Mouse (Mus musculus) forebrain, postnatal 0 days (tissue): ENCODE measurements around the gene Slc35e3. TPM values are rescaled to one million over a fixed set of nuclear protein-coding genes. Genes with fewer than 3 reads are reported as not detected.
A peak's percentile ranks its signal among the peaks of the same experiment; 100 is the strongest.
"Not testable (repeated sequence)": the region's sequence is repeated elsewhere in the genome, so short reads cannot be mapped to it uniquely, and the experiment has no call there.

Experiments
- ATAC-seq: fragments of 200-750 bp; cut with Nextera tagmentation; 2 replicates; pipeline ENCODE4 v1.8.0; 2017; ENCODE audit warnings: mild to moderate bottlenecking, moderate library complexity
- DNase-seq: peaks from one replicate; pipeline ENCODE4 v3.0.0-alpha.2; 2015
- H3K27ac ChIP-seq: fragments of 300-500 bp; sonication (generic); 2 replicates; pipeline ENCODE4 v1.5.1; 2014; ENCODE audit warnings: low read depth, mild to moderate bottlenecking, antibody characterized with exemption, low read length, moderate library complexity, mixed read lengths
- H3K27me3 ChIP-seq: fragments of 300-500 bp; sonication (generic); 2 replicates; pipeline ENCODE4 v1.6.1; 2014; ENCODE audit warnings: mild to moderate bottlenecking, low read length, mixed read lengths; ENCODE audit not compliant: insufficient read depth
- H3K36me3 ChIP-seq: fragments of 300-500 bp; sonication (generic); 2 replicates; pipeline ENCODE4 v1.6.1; 2014; ENCODE audit warnings: mild to moderate bottlenecking, moderate library complexity; ENCODE audit not compliant: insufficient read depth
- H3K4me1 ChIP-seq: fragments of 300-500 bp; sonication (generic); 2 replicates; pipeline ENCODE4 v1.6.1; 2014; ENCODE audit warnings: antibody characterized with exemption; ENCODE audit not compliant: insufficient read depth
- H3K4me2 ChIP-seq: fragments of 300-500 bp; sonication (generic); 2 replicates; pipeline ENCODE4 v1.6.1; 2014; ENCODE audit warnings: low read depth, mild to moderate bottlenecking, moderate library complexity
- H3K4me3 ChIP-seq: fragments of 300-500 bp; sonication (generic); 2 replicates; pipeline ENCODE4 v1.5.1; 2014; ENCODE audit warnings: low read depth, low read length, mixed read lengths
- H3K9ac ChIP-seq: fragments of 300-500 bp; sonication (generic); 2 replicates; pipeline ENCODE4 v1.6.1; 2014; ENCODE audit warnings: mild to moderate bottlenecking
- H3K9me3 ChIP-seq: fragments of 300-500 bp; sonication (generic); 2 replicates; pipeline ENCODE4 v1.6.1; 2016; ENCODE audit warnings: low read length
- CTCF ChIP-seq: sonication (generic); IDR thresholded peaks from 2 replicates; pipeline ENCODE4 v1.5.1; 2016; ENCODE audit warnings: antibody characterized with exemption, control low read depth, low read depth
- WGBS: fragments of 180-500 bp; shearing (Covaris S2); extraction: QIAGEN DNeasy Blood & Tissue Kit; methylation state at CpG from one replicate; pipeline ENCODE4 v1.1.7; 2014; 5-methylcytosine and 5-hydroxymethylcytosine counted together
- polyA plus RNA-seq: library from polyadenylated mRNA; unstranded; fragments of >200 nt; fragmentation: Nextera tagmentation; extraction: Ambion mirVana; gene quantifications from 2 replicates; pipeline ENCODE4 v1.2.1, GENCODE M21; 2015
- total RNA-seq: library from RNA; depleted of rRNA; stranded (reverse); fragments of >200 nt; gene quantifications from 2 replicates; pipeline ENCODE4 v1.2.3, GENCODE M21; 2014

Slc35e3 gene
- total and polyA plus RNA-seq, 2 experiments from 2014 or later: 22.9 to 28.3 TPM

GRCm38 (mm10) chr10:117733626-117734025, 12.5 kb downstream of the Slc35e3 start:
- H3K4me3 ChIP-seq, H3K9me3 ChIP-seq, H3K9ac ChIP-seq, DNase-seq, H3K27me3 ChIP-seq, ATAC-seq, H3K4me2 ChIP-seq, H3K27ac ChIP-seq, H3K4me1 ChIP-seq: not testable (repeated sequence)
- WGBS: 93% methylated on average over 8 of the region's 8 CpGs
- peaks cover 22% of the 10 kb centered on the region for H3K36me3 ChIP-seq

GRCm38 (mm10) chr10:117732962-117733592, 13.1 kb downstream of the Slc35e3 start:
- Histone ChIP-seq H3K27ac (no peak overlapping the region), H3K4me1 (no peaks in the 10 kb centered on the region), H3K36me3 (peaks cover 18% of the 10 kb centered on the region), H3K9me3 (no peaks in the 10 kb centered on the region), H3K27me3 (no peaks in the 10 kb centered on the region), H3K9ac (no peak overlapping the region), H3K4me3 (no peak overlapping the region), H3K4me2 (no peak overlapping the region)
- WGBS: 87% methylated on average over 14 of the region's 14 CpGs
- no peak for TF ChIP-seq CTCF
- ATAC-seq: no peak
- no peak for DNase-seq

GRCm38 (mm10) chr10:117732184-117732583, 14.0 kb downstream of the Slc35e3 start:
- Histone ChIP-seq H3K9me3 (no peaks in the 10 kb centered on the region), H3K4me2 (no peak overlapping the region), H3K9ac (no peak overlapping the region), H3K4me1 (no peaks in the 10 kb centered on the region), H3K27me3 (no peaks in the 10 kb centered on the region), H3K36me3 (peaks cover 11% of the 10 kb centered on the region), H3K27ac (no peak overlapping the region), H3K4me3 (no peak overlapping the region)
- WGBS: 92% methylated on average over 5 of the region's 5 CpGs
- no peak for TF ChIP-seq CTCF
- ATAC-seq: no peak
- no peak for DNase-seq

GRCm38 (mm10) chr10:117731244-117732101, 14.7 kb downstream of the Slc35e3 start:
- peak; percentile 47 for ATAC-seq
- H3K9ac ChIP-seq: no peak overlapping the region
- 62% methylated on average over 14 of the region's 15 CpGs for WGBS

GRCm38 (mm10) chr10:117730637-117731203, 15.4 kb downstream of the Slc35e3 start:
- TF ChIP-seq CTCF: no peak
- ATAC-seq (no peak), DNase-seq (no peak)
- Histone ChIP-seq H3K27ac (no peak overlapping the region), H3K9ac (no peak overlapping the region), H3K27me3 (no peaks in the 10 kb centered on the region), H3K36me3 (no peaks in the 10 kb centered on the region), H3K9me3 (no peaks in the 10 kb centered on the region), H3K4me3 (no peak overlapping the region), H3K4me2 (no peak overlapping the region), H3K4me1 (no peaks in the 10 kb centered on the region)
- WGBS: 95% methylated on average over 12 of the region's 12 CpGs

More at GRCm38 (mm10) chr10:117731244-117732101, 14.7 kb downstream of the Slc35e3 start:
- H3K9me3 ChIP-seq: no peaks in the 10 kb centered on the region
- no peaks in the 10 kb centered on the region for H3K27me3 ChIP-seq
- no peaks in the 10 kb centered on the region for H3K4me1 ChIP-seq
- H3K4me3 ChIP-seq: no peak overlapping the region
- no peak for DNase-seq
- no peak overlapping the region for H3K4me2 ChIP-seq
- no peak overlapping the region for H3K27ac ChIP-seq
- TF ChIP-seq CTCF: peak; percentile 62
- H3K36me3 ChIP-seq: peaks cover 4% of the 10 kb centered on the region

- 96% methylated on average over 7 of the region's 7 CpGs for WGBS
- no peak for ATAC-seq
- Histone ChIP-seq H3K27me3 (no peaks in the 10 kb centered on the region), H3K27ac (no peak overlapping the region), H3K36me3 (no peaks in the 10 kb centered on the region), H3K4me3 (no peak overlapping the region), H3K9me3 (no peaks in the 10 kb centered on the region), H3K9ac (no peak overlapping the region), H3K4me2 (no peak overlapping the region), H3K4me1 (no peaks in the 10 kb centered on the region)
- no peak for TF ChIP-seq CTCF
- DNase-seq: no peak
These were observed 16.0 kb downstream of the Slc35e3 start for GRCm38 (mm10) chr10:117730140-117730539.
